In the genomic region with DNA sequence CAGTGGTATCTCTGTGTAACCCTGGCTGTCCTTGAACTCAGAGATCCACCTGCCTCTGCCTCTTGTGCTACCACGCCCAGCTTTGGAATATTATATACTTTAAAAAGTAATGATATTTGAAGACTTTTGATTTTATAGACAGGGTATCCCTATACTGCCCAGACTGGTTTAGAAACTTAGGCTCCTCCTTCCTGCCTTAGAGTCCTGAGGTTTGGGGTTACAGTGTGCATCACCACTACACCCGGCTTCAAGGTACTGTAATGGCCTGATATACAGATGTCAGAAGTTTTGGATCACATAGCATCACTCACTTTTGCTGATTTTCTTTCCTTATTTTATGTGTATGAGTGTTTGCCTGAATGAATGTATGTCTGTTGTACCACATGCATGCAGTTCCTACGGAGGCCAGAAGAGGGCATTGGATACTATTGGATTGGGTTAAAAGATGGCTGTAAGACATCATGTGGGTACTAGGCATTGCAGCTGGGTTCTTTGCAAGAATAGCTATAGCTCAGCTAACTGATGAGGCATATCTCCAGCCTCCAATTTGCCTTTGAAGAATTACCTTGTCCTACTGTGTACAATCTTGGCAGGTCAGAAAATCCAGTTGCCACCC, we compare ENCODE assay signal across 9 mouse cellular contexts. TPM values are rescaled to one million over a fixed set of nuclear protein-coding genes. Genes with fewer than 3 reads are reported as not detected.
DNase-seq lines count a peak whose midpoint lies in the region; ATAC-seq and TF ChIP-seq lines count a peak whose summit lies in the region.
"Had no signal": no experiment of that assay in that cellular context is flagged by ENCODE, and none has a peak within 500 bp of the region (broad histone marks: within the 10 kb centered on the region; RNA-seq: fewer than 3 reads in every experiment).

No protein-coding gene starts in this region.

- no peak overlapping the region for H3K9ac ChIP-seq in liver, embryonic 13.5 days

- H3K27ac ChIP-seq in cerebellum, adult 2 months (ENCODE audit: insufficient read depth, low read length) = no peak overlapping the region
- H3K27ac ChIP-seq in liver, embryonic 13.5 days = no peak overlapping the region

- no peaks in the 10 kb centered on the region; the same call in 1 of the 2 replicates for H3K4me1 ChIP-seq in cerebellum, adult 2 months (ENCODE audit: control insufficient read depth, insufficient read depth, low read length)
- H3K4me1 ChIP-seq in liver, embryonic 13.5 days (replicated peaks) = peaks cover 33% of the 10 kb centered on the region

- H3K9me3 ChIP-seq in liver, embryonic 13.5 days (replicated peaks) = no peaks in the 10 kb centered on the region

- WGBS in cerebellum, adult 2 months = 65% methylated on average over 3 of the region's 3 CpGs
- 40% methylated on average over 3 of the region's 3 CpGs for WGBS in liver, embryonic 13.5 days (ENCODE audit: insufficient replicate concordance)

- H3K4me3 ChIP-seq in cerebellum, adult 2 months (replicated peaks; ENCODE audit: insufficient read depth, low read depth, low read length) = no peak overlapping the region
- no peak overlapping the region for H3K4me3 ChIP-seq in liver, embryonic 13.5 days (replicated peaks)

- TF ChIP-seq CTCF in cerebellum, adult 2 months (IDR thresholded peaks at IDR 0.05; ENCODE audit: borderline replicate concordance, insufficient read depth, low read depth, low read length) = no peak

- H3K4me2 ChIP-seq in liver, embryonic 13.5 days = no peak overlapping the region

- TF ChIP-seq POLR2A in cerebellum, adult 2 months (IDR thresholded peaks at IDR 0.05; ENCODE audit: borderline replicate concordance, insufficient read depth, low read length) = no peak

- DNase-seq in cerebellum, postnatal 4 days (ENCODE audit: low spot score in 2 of 2) = peak; percentile 22 to 41
- DNase-seq in cerebellum, adult 2 months = no peak
- peak; percentile 44 for DNase-seq in right cerebral cortex, postnatal 4 days
- no peak for DNase-seq in right cerebral cortex, postnatal 25 days
- DNase-seq in liver, embryonic 13.5 days = peak; percentile 51
- peak; percentile 58 to 83 for DNase-seq in spleen, postnatal 10 days (ENCODE audit: low spot score in 2 of 2)
- no peak for DNase-seq in layer of hippocampus, adult 11-12 months (ENCODE audit: low spot score)

- ATAC-seq in erythroid progenitor cell, adult 5-6 weeks (replicated peaks; ENCODE audit: low FRiP score, poor library complexity, severe bottlenecking) = peak; percentile 70
- ATAC-seq in liver, embryonic 13.5 days (ENCODE audit: low read depth) = no peak

- no peaks in the 10 kb centered on the region for H3K36me3 ChIP-seq in liver, embryonic 13.5 days

- no peaks in the 10 kb centered on the region for H3K27me3 ChIP-seq in cerebellum, adult 2 months (ENCODE audit: control insufficient read depth, insufficient read depth, low read length)
- H3K27me3 ChIP-seq in liver, embryonic 13.5 days = no peaks in the 10 kb centered on the region

RNA-seq across cellular contexts. Expression of a gene that starts 5.4 kb away (rescaled TPM):
- 55.8 and 56.0 TPM in 2 replicates for polyA plus RNA-seq in cerebellum, adult 2 months (2012; rRNA removed)
- 18.0 and 36.0 TPM in 2 replicates for total RNA-seq in erythroid progenitor cell, adult 5-6 weeks (2015; ENCODE audit: low replicate concordance)
- 17.8 and 35.9 TPM in 2 replicates for total RNA-seq in erythroid progenitor cell, adult 5-6 weeks (2017; ENCODE audit: low replicate concordance)
- polyA plus RNA-seq in liver, embryonic 13.5 days (2015; fragmentation: Nextera tagmentation; extraction: Ambion mirVana) = 44.9 and 49.5 TPM in 2 replicates

RNA-seq across cellular contexts. Expression of a gene that starts 44.6 kb away (rescaled TPM):
- polyA plus RNA-seq in cerebellum, adult 2 months (2012; rRNA removed) = 75.6 and 85.3 TPM in 2 replicates
- total RNA-seq in erythroid progenitor cell, adult 5-6 weeks (2015; ENCODE audit: low replicate concordance) = 22.7 and 30.6 TPM in 2 replicates
- total RNA-seq in erythroid progenitor cell, adult 5-6 weeks (2017; ENCODE audit: low replicate concordance) = 34.4 and 46.5 TPM in 2 replicates
- 77.9 and 98.0 TPM in 2 replicates for polyA plus RNA-seq in liver, embryonic 13.5 days (2015; fragmentation: Nextera tagmentation; extraction: Ambion mirVana)

RNA-seq across cellular contexts. Expression of a gene that starts 44.7 kb away (rescaled TPM):
- polyA plus RNA-seq in cerebellum, adult 2 months (2012; rRNA removed) = 7.3 and 9.0 TPM in 2 replicates
- 12.6 and 16.9 TPM in 2 replicates for total RNA-seq in erythroid progenitor cell, adult 5-6 weeks (2015; ENCODE audit: low replicate concordance)
- total RNA-seq in erythroid progenitor cell, adult 5-6 weeks (2017; ENCODE audit: low replicate concordance) = 8.6 and 20.8 TPM in 2 replicates
- polyA plus RNA-seq in liver, embryonic 13.5 days (2015; fragmentation: Nextera tagmentation; extraction: Ambion mirVana) = 6.2 and 7.7 TPM in 2 replicates

RNA-seq across cellular contexts. Expression of a gene that starts 52.8 kb away (rescaled TPM):
- polyA plus RNA-seq in cerebellum, adult 2 months (2012; rRNA removed) = 0.07 TPM in 1 of 2 replicates, not detected in the other
- total RNA-seq in erythroid progenitor cell, adult 5-6 weeks (2015; ENCODE audit: low replicate concordance) = not detected in 2 replicates
- not detected in 2 replicates for total RNA-seq in erythroid progenitor cell, adult 5-6 weeks (2017; ENCODE audit: low replicate concordance)
- 0.92 and 0.95 TPM in 2 replicates for polyA plus RNA-seq in liver, embryonic 13.5 days (2015; fragmentation: Nextera tagmentation; extraction: Ambion mirVana)
- total RNA-seq: layer of hippocampus, postnatal 25 days had no signal

Comparison
In these comparisons a context has a peak if more than half of its experiments do, and no peak if none do; other contexts are left out.
1. DNase-seq: peak in cerebellum, postnatal 4 days (2 of 2), right cerebral cortex, postnatal 4 days (single experiment), liver, embryonic 13.5 days (single experiment) and spleen, postnatal 10 days (2 of 2); none in cerebellum, adult 2 months (0 of 2), right cerebral cortex, postnatal 25 days (single experiment) and layer of hippocampus, adult 11-12 months (single experiment).